In genomic region chr9:69453066-69453900, GRCm38 (mm10) we compare ENCODE assay signal across 8 mouse cellular contexts. TPM values are rescaled to one million over a fixed set of nuclear protein-coding genes. Genes with fewer than 3 reads are reported as not detected.
DNase-seq lines count a peak whose midpoint lies in the region; ATAC-seq and TF ChIP-seq lines count a peak whose summit lies in the region.

TSS of gene Anxa2 (plus strand) at chr9:69453620.

- H3K9ac ChIP-seq in intestine, embryonic 15.5 days = peak within 1 kb of the TSS; percentile 80
- H3K9ac ChIP-seq in limb, embryonic 13.5 days = peak within 1 kb of the TSS; percentile 88
- H3K9ac ChIP-seq in midbrain, embryonic 14.5 days (replicated peaks; ENCODE audit: low read length) = peak within 1 kb of the TSS; percentile 56

- peak within 1 kb of the TSS; percentile 82 for H3K4me2 ChIP-seq in intestine, embryonic 15.5 days (replicated peaks)
- peak within 1 kb of the TSS; percentile 73 for H3K4me2 ChIP-seq in limb, embryonic 13.5 days (replicated peaks)
- peak within 1 kb of the TSS; percentile 64 for H3K4me2 ChIP-seq in midbrain, embryonic 14.5 days (ENCODE audit: low read length)

- H3K27ac ChIP-seq in cerebellum, adult 2 months (ENCODE audit: insufficient read depth, low read length) = no peak within 1 kb of the TSS
- peak within 1 kb of the TSS; percentile 92 for H3K27ac ChIP-seq in intestine, embryonic 15.5 days
- H3K27ac ChIP-seq in limb, embryonic 13.5 days = peak within 1 kb of the TSS; percentile 96
- H3K27ac ChIP-seq in midbrain, embryonic 14.5 days (replicated peaks; ENCODE audit: low read depth, low read length) = peak within 1 kb of the TSS; percentile 45; the same call in 1 of the 2 replicates

- H3K4me1 ChIP-seq in cerebellum, adult 2 months (ENCODE audit: control insufficient read depth, insufficient read depth, low read length) = no peaks in the 10 kb centered on the region; the same call in 1 of the 2 replicates
- peaks cover 31% of the 10 kb centered on the region for H3K4me1 ChIP-seq in intestine, embryonic 15.5 days (replicated peaks)
- H3K4me1 ChIP-seq in limb, embryonic 13.5 days = peaks cover 55% of the 10 kb centered on the region
- peaks cover 6% of the 10 kb centered on the region; the same call in 1 of the 2 replicates for H3K4me1 ChIP-seq in midbrain, embryonic 14.5 days (ENCODE audit: control insufficient read depth, insufficient read depth, low read length)

- no peak for TF ChIP-seq POLR2A in cerebellum, adult 2 months (IDR thresholded peaks at IDR 0.05; ENCODE audit: borderline replicate concordance, insufficient read depth, low read length)

- WGBS in cerebellum, adult 2 months = 18% methylated on average over 37 of the region's 37 CpGs
- 6% methylated on average over 36 of the region's 37 CpGs for WGBS in intestine, embryonic 15.5 days
- 6% methylated on average over 37 of the region's 37 CpGs for WGBS in limb, embryonic 13.5 days
- 13% methylated on average over 37 of the region's 37 CpGs for WGBS in midbrain, embryonic 14.5 days

- H3K36me3 ChIP-seq in intestine, embryonic 15.5 days = no peaks in the 10 kb centered on the region
- H3K36me3 ChIP-seq in limb, embryonic 13.5 days = peaks cover 4% of the 10 kb centered on the region; the same call in 1 of the 2 replicates
- no peaks in the 10 kb centered on the region for H3K36me3 ChIP-seq in midbrain, embryonic 14.5 days (ENCODE audit: control insufficient read depth, insufficient read depth, low read length)

- ATAC-seq in cerebellum, adult (ENCODE audit: insufficient number of reproducible peaks, low FRiP score, low TSS enrichment) = no peak
- peak; percentile 89 for ATAC-seq in intestine, embryonic 15.5 days
- ATAC-seq in limb, embryonic 13.5 days (ENCODE audit: low FRiP score, low read depth) = peak; percentile 92
- ATAC-seq in midbrain, embryonic 14.5 days (ENCODE audit: low FRiP score, low TSS enrichment) = peak; percentile 55

- TF ChIP-seq CTCF in cerebellum, adult 2 months (IDR thresholded peaks at IDR 0.05; ENCODE audit: borderline replicate concordance, insufficient read depth, low read depth, low read length) = no peak

- peak; percentile 39 to 49 for DNase-seq in cerebellum, adult 2 months
- peak; percentile 77 for DNase-seq in embryo, embryonic 10.5 days (ENCODE audit: low spot score)
- DNase-seq in gastrocnemius, postnatal 4 days (ENCODE audit: low spot score in 2 of 2) = peak; percentile 86 to 95
- peak; percentile 78 for DNase-seq in midbrain, embryonic 14.5 days
- peak; percentile 29 to 59 for DNase-seq in spleen, postnatal 10 days (ENCODE audit: low spot score in 2 of 2)

- H3K9me3 ChIP-seq in intestine, embryonic 15.5 days = no peaks in the 10 kb centered on the region
- no peaks in the 10 kb centered on the region for H3K9me3 ChIP-seq in limb, embryonic 13.5 days
- H3K9me3 ChIP-seq in midbrain, embryonic 14.5 days (ENCODE audit: control insufficient read depth, low read length) = no peaks in the 10 kb centered on the region

- H3K27me3 ChIP-seq in cerebellum, adult 2 months (ENCODE audit: control insufficient read depth, insufficient read depth, low read length) = no peaks in the 10 kb centered on the region
- H3K27me3 ChIP-seq in intestine, embryonic 15.5 days (replicated peaks) = no peaks in the 10 kb centered on the region
- H3K27me3 ChIP-seq in limb, embryonic 13.5 days = no peaks in the 10 kb centered on the region
- H3K27me3 ChIP-seq in midbrain, embryonic 14.5 days (ENCODE audit: control insufficient read depth, insufficient read depth, low read length) = peaks cover 17% of the 10 kb centered on the region; the same call in 1 of the 2 replicates

- H3K4me3 ChIP-seq in cerebellum, adult 2 months (replicated peaks; ENCODE audit: insufficient read depth, low read depth, low read length) = peak within 1 kb of the TSS; percentile 14
- peak within 1 kb of the TSS; percentile 71 for H3K4me3 ChIP-seq in intestine, embryonic 15.5 days (replicated peaks)
- H3K4me3 ChIP-seq in limb, embryonic 13.5 days = peak within 1 kb of the TSS; percentile 74
- H3K4me3 ChIP-seq in midbrain, embryonic 14.5 days (replicated peaks; ENCODE audit: low read depth, low read length) = peak within 1 kb of the TSS; percentile 37

RNA-seq across cellular contexts. Expression of gene Anxa2, which starts in this region (rescaled TPM):
- 27.8 and 29.1 TPM in 2 replicates for polyA plus RNA-seq in cerebellum, adult 2 months (2012; rRNA removed)
- total RNA-seq in gastrocnemius, postnatal 4 days (2021) = 100 to 1,000 TPM; 342 to 392 TPM
- polyA plus RNA-seq in intestine, embryonic 15.5 days (2015; fragmentation: Nextera tagmentation; extraction: Ambion mirVana) = 462 and 533 TPM in 2 replicates
- polyA plus RNA-seq in limb, embryonic 13.5 days (2015; fragmentation: Nextera tagmentation; extraction: Ambion mirVana) = 691 and 735 TPM in 2 replicates
- 48.8 and 105 TPM in 2 replicates for polyA plus RNA-seq in midbrain, embryonic 14.5 days (2014; fragmentation: Nextera tagmentation; extraction: Ambion mirVana)

Comparison
In these comparisons a context has a peak if more than half of its experiments do, and no peak if none do; other contexts are left out.
1. H3K4me3 ChIP-seq: peak in every context shown above with its lines; median percentile 74 in limb, embryonic 13.5 days; 71 in intestine, embryonic 15.5 days; 37 in midbrain, embryonic 14.5 days; 14 in cerebellum, adult 2 months.